Mouse (Mus musculus): Measurements from ENCODE around the gene Rabggta.

DNA sequence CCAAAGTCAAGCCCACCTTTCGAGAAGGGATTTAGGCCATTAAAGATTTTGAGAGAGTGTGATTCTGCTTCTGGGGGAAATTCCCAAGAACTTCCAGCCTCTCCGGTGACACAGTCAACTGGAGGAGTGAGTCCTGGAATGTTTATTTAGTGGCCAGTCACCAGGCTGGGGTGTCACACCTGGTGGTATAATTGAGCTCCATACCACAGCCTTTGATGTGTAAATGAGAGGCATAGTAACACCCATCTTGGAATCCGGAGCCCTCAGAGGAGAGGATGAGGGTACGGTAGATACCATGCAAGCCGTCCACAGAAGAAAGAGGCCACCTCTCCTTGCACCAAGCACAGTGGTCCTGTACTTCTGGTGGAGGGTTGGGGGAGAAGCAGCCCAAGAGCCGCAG lies 19.3 kb downstream of the Rabggta start:
- TF ChIP-seq CTCF (IDR thresholded peaks at IDR 0.05; ENCODE audit: borderline replicate concordance, extremely low read depth, insufficient read depth, insufficient read length) (no peak), POLR2A (IDR thresholded peaks at IDR 0.05; ENCODE audit: borderline replicate concordance, extremely low read depth, insufficient read depth, insufficient read length, poor library complexity, severe bottlenecking) (no peak)
